Mouse (Mus musculus): ENCODE measurements at regions not wholly inside any gene's neighbourhood (a gene's known extent, or its start where the extent isn't known, plus 50 kb on each side); places are given as distances from the start of the nearest gene placed in this dataset.

GRCm38 (mm10) chr4:11877945-11878344, 103.1 kb downstream of the Gm10604 start:
- no peak overlapping the region for H3K27ac ChIP-seq (ENCODE audit: low read depth, low read length)
- no peaks in the 10 kb centered on the region for H3K4me1 ChIP-seq (replicated peaks; ENCODE audit: control insufficient read depth, insufficient read depth, low read length)
- H3K4me3 ChIP-seq (ENCODE audit: low read depth, low read length): no peak overlapping the region
- no peaks in the 10 kb centered on the region for H3K9me3 ChIP-seq (ENCODE audit: control insufficient read depth)
- H3K4me2 ChIP-seq (replicated peaks; ENCODE audit: low read depth): no peak overlapping the region
- WGBS: 71% methylated on average over 4 of the region's 4 CpGs
- H3K9ac ChIP-seq (ENCODE audit: low read depth, low read length): no peak overlapping the region
- H3K36me3 ChIP-seq (ENCODE audit: control insufficient read depth, insufficient read depth): no peaks in the 10 kb centered on the region
- no peak for TF ChIP-seq CTCF (IDR thresholded peaks at IDR 0.05; ENCODE audit: low read depth)
- ATAC-seq: no peak
- no peaks in the 10 kb centered on the region for H3K27me3 ChIP-seq (replicated peaks; ENCODE audit: control insufficient read depth, insufficient read depth, low read length)

GRCm38 (mm10) chr4:11876009-11876408, 105.1 kb downstream of the Gm10604 start:
- Histone ChIP-seq H3K27me3 (replicated peaks; ENCODE audit: control insufficient read depth, insufficient read depth, low read length) (no peaks in the 10 kb centered on the region), H3K27ac (ENCODE audit: low read depth, low read length) (no peak overlapping the region), H3K4me3 (ENCODE audit: low read depth, low read length) (no peak overlapping the region), H3K4me1 (replicated peaks; ENCODE audit: control insufficient read depth, insufficient read depth, low read length) (no peaks in the 10 kb centered on the region), H3K9me3 (ENCODE audit: control insufficient read depth) (no peaks in the 10 kb centered on the region), H3K4me2 (replicated peaks; ENCODE audit: low read depth) (no peak overlapping the region), H3K9ac (ENCODE audit: low read depth, low read length) (no peak overlapping the region), H3K36me3 (ENCODE audit: control insufficient read depth, insufficient read depth) (no peaks in the 10 kb centered on the region)
- WGBS: 69% methylated on average over 1 of the region's 1 CpGs
- ATAC-seq: no peak
- no peak for TF ChIP-seq CTCF (IDR thresholded peaks at IDR 0.05; ENCODE audit: low read depth)

GRCm38 (mm10) chr4:11874586-11875264, 106.3 kb downstream of the Gm10604 start:
- Histone ChIP-seq H3K9ac (ENCODE audit: low read depth, low read length) (no peak overlapping the region), H3K4me3 (ENCODE audit: low read depth, low read length) (no peak overlapping the region), H3K4me2 (replicated peaks; ENCODE audit: low read depth) (no peak overlapping the region), H3K4me1 (replicated peaks; ENCODE audit: control insufficient read depth, insufficient read depth, low read length) (no peaks in the 10 kb centered on the region), H3K27ac (ENCODE audit: low read depth, low read length) (no peak overlapping the region), H3K9me3 (ENCODE audit: control insufficient read depth) (no peaks in the 10 kb centered on the region), H3K27me3 (replicated peaks; ENCODE audit: control insufficient read depth, insufficient read depth, low read length) (no peaks in the 10 kb centered on the region), H3K36me3 (ENCODE audit: control insufficient read depth, insufficient read depth) (no peaks in the 10 kb centered on the region)
- no peak for ATAC-seq
- 70% methylated on average over 4 of the region's 4 CpGs for WGBS
- TF ChIP-seq CTCF (IDR thresholded peaks at IDR 0.05; ENCODE audit: low read depth): no peak

GRCm38 (mm10) chr4:11872036-11872435, 109.0 kb downstream of the Gm10604 start:
- WGBS: 61% methylated on average over 3 of the region's 3 CpGs
- Histone ChIP-seq H3K36me3 (ENCODE audit: control insufficient read depth, insufficient read depth) (no peaks in the 10 kb centered on the region), H3K4me3 (ENCODE audit: low read depth, low read length) (no peak overlapping the region), H3K4me2 (replicated peaks; ENCODE audit: low read depth) (no peak overlapping the region), H3K27ac (ENCODE audit: low read depth, low read length) (peak overlapping the region; percentile 21; the same call in 1 of the 2 replicates), H3K9me3 (ENCODE audit: control insufficient read depth) (no peaks in the 10 kb centered on the region), H3K9ac (ENCODE audit: low read depth, low read length) (no peak overlapping the region), H3K4me1 (replicated peaks; ENCODE audit: control insufficient read depth, insufficient read depth, low read length) (no peaks in the 10 kb centered on the region), H3K27me3 (replicated peaks; ENCODE audit: control insufficient read depth, insufficient read depth, low read length) (no peaks in the 10 kb centered on the region)
- no peak for ATAC-seq
- TF ChIP-seq CTCF (IDR thresholded peaks at IDR 0.05; ENCODE audit: low read depth): no peak

- 74% methylated on average over 5 of the region's 5 CpGs for WGBS
- Histone ChIP-seq H3K27me3 (replicated peaks; ENCODE audit: control insufficient read depth, insufficient read depth, low read length) (no peaks in the 10 kb centered on the region), H3K4me1 (replicated peaks; ENCODE audit: control insufficient read depth, insufficient read depth, low read length) (no peaks in the 10 kb centered on the region), H3K36me3 (ENCODE audit: control insufficient read depth, insufficient read depth) (no peaks in the 10 kb centered on the region), H3K9me3 (ENCODE audit: control insufficient read depth) (no peaks in the 10 kb centered on the region), H3K9ac (ENCODE audit: low read depth, low read length) (no peak overlapping the region), H3K27ac (ENCODE audit: low read depth, low read length) (no peak overlapping the region), H3K4me3 (ENCODE audit: low read depth, low read length) (no peak overlapping the region), H3K4me2 (replicated peaks; ENCODE audit: low read depth) (no peak overlapping the region)
- no peak for ATAC-seq
- TF ChIP-seq CTCF (IDR thresholded peaks at IDR 0.05; ENCODE audit: low read depth): no peak
Measured at GRCm38 (mm10) chr4:11869721-11870120, 111.3 kb downstream of the Gm10604 start.

- H3K9ac ChIP-seq (ENCODE audit: low read depth, low read length): no peak overlapping the region
- H3K36me3 ChIP-seq (ENCODE audit: control insufficient read depth, insufficient read depth): no peaks in the 10 kb centered on the region
- no peaks in the 10 kb centered on the region for H3K4me1 ChIP-seq (replicated peaks; ENCODE audit: control insufficient read depth, insufficient read depth, low read length)
- no peak overlapping the region for H3K4me2 ChIP-seq (replicated peaks; ENCODE audit: low read depth)
- no peaks in the 10 kb centered on the region for H3K27me3 ChIP-seq (replicated peaks; ENCODE audit: control insufficient read depth, insufficient read depth, low read length)
- WGBS: 51% methylated on average over 1 of the region's 1 CpGs
- H3K9me3 ChIP-seq (ENCODE audit: control insufficient read depth): no peaks in the 10 kb centered on the region
- no peak overlapping the region for H3K4me3 ChIP-seq (ENCODE audit: low read depth, low read length)
- TF ChIP-seq CTCF (IDR thresholded peaks at IDR 0.05; ENCODE audit: low read depth): no peak
- no peak for ATAC-seq
- H3K27ac ChIP-seq (ENCODE audit: low read depth, low read length): no peak overlapping the region
Measured at GRCm38 (mm10) chr4:11868565-11868964, 112.5 kb downstream of the Gm10604 start.
